Mouse (Mus musculus) hindbrain, embryonic 11.5 days (tissue): ENCODE measurements at regions not wholly inside any gene's neighbourhood (a gene's known extent, or its start where the extent isn't known, plus 50 kb on each side); places are given as distances from the start of the nearest gene placed in this dataset.

ENCODE experiments used
- ATAC-seq: fragments of 200-750 bp; cut with Nextera tagmentation; 2 replicates; pipeline ENCODE4 v1.8.0; 2017; ENCODE audit warnings: mild to moderate bottlenecking, moderate TSS enrichment, moderate library complexity; ENCODE audit not compliant: low FRiP score
- DNase-seq: peaks from one replicate; pipeline ENCODE4 v3.0.0-alpha.2; 2015; ENCODE audit warnings: low spot score
- H3K27ac ChIP-seq: fragments of 300-500 bp; sonication (generic); 2 replicates; pipeline ENCODE4 v1.5.1; 2014; ENCODE audit warnings: mild to moderate bottlenecking, low read depth, low read length
- H3K27me3 ChIP-seq: fragments of 300-500 bp; sonication (generic); 2 replicates; pipeline ENCODE4 v1.6.1; 2014; ENCODE audit warnings: mild to moderate bottlenecking, low read length, moderate library complexity, mixed read lengths; ENCODE audit not compliant: control insufficient read depth, insufficient read depth
- H3K36me3 ChIP-seq: fragments of 300-500 bp; sonication (generic); 2 replicates; pipeline ENCODE4 v1.6.1; 2014; ENCODE audit warnings: mild to moderate bottlenecking, low read length, moderate library complexity, mixed read lengths; ENCODE audit not compliant: control insufficient read depth, insufficient read depth
- H3K4me1 ChIP-seq: fragments of 300-500 bp; sonication (generic); replicated peaks from 2 replicates; pipeline ENCODE4 v1.6.1; 2014; ENCODE audit warnings: low read length, mixed read lengths; ENCODE audit not compliant: control insufficient read depth, insufficient read depth
- H3K4me2 ChIP-seq: fragments of 300-500 bp; sonication (generic); replicated peaks from 2 replicates; pipeline ENCODE4 v1.6.1; 2014; ENCODE audit warnings: mild to moderate bottlenecking, low read depth, low read length
- H3K4me3 ChIP-seq: fragments of 300-500 bp; sonication (generic); 2 replicates; pipeline ENCODE4 v1.5.1; 2014; ENCODE audit warnings: low read depth, low read length
- H3K9ac ChIP-seq: fragments of 300-500 bp; sonication (generic); 2 replicates; pipeline ENCODE4 v1.6.1; 2014; ENCODE audit warnings: low read depth, low read length
- H3K9me3 ChIP-seq: fragments of 300-500 bp; sonication (generic); 2 replicates; pipeline ENCODE4 v1.6.1; 2016; ENCODE audit warnings: low read length; ENCODE audit not compliant: control insufficient read depth
- WGBS: fragments of 180-500 bp; shearing (Covaris S2); extraction: QIAGEN DNeasy Blood & Tissue Kit; methylation state at CpG from one replicate; pipeline ENCODE4 v1.1.7; 2014; 5-methylcytosine and 5-hydroxymethylcytosine counted together

DNA sequence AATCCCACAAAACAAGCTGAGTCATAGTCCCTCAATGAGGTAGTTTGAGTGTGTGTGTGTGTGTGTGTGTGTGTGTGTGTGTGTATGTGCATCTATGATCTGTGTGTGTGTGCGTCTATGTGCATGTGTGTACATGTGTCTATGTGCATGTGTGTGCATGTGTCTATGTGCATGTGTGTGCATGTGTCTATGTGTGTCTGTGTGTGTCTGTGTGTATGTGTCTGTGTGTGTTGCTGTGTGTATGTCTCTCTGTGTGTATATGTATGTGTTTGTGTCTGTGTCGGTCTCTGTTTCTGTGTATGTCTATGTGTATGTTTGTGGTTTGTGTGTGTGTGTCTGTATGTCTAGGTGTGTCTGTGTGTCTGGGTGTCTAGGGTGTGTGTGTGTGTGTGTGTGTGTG is 309.1 kb upstream of the Brinp3 start:
- DNase-seq (no peak), ATAC-seq (no peak)
- Histone ChIP-seq H3K4me3 (no peak overlapping the region), H3K9me3 (no peaks in the 10 kb centered on the region), H3K4me2 (no peak overlapping the region), H3K4me1 (no peaks in the 10 kb centered on the region), H3K9ac (no peak overlapping the region), H3K27me3 (no peaks in the 10 kb centered on the region), H3K27ac (no peak overlapping the region), H3K36me3 (no peaks in the 10 kb centered on the region)
- 100% methylated on average over 2 of the region's 2 CpGs for WGBS

DNA sequence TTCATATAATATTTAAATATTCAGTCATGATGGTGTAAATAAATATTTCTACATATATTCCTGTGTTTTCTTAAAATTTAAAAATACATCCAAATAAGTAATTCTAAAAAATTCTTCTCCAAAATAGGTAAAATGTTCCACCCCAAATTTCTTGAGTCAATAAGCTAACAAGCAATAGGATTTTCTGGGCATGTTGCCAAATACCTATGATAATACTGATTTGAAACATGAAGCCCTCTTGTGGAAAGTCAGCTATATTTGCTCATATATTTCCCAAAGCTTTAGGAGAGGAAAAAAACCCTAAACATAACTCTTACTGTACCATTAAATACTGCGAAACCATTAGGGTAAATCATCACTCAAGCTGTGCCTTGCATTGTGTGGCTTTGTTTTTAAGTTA is 282.9 kb upstream of the Brinp3 start:
- H3K27ac ChIP-seq: no peak overlapping the region
- H3K4me1 ChIP-seq: no peaks in the 10 kb centered on the region
- WGBS: 92% methylated on average over 1 of the region's 1 CpGs
- no peak overlapping the region for H3K4me3 ChIP-seq
- no peak overlapping the region for H3K4me2 ChIP-seq
- no peak for ATAC-seq
- H3K27me3 ChIP-seq: no peaks in the 10 kb centered on the region
- H3K9ac ChIP-seq: no peak overlapping the region
- H3K36me3 ChIP-seq: no peaks in the 10 kb centered on the region
- H3K9me3 ChIP-seq: no peaks in the 10 kb centered on the region
- peak; percentile 4 for DNase-seq

DNA sequence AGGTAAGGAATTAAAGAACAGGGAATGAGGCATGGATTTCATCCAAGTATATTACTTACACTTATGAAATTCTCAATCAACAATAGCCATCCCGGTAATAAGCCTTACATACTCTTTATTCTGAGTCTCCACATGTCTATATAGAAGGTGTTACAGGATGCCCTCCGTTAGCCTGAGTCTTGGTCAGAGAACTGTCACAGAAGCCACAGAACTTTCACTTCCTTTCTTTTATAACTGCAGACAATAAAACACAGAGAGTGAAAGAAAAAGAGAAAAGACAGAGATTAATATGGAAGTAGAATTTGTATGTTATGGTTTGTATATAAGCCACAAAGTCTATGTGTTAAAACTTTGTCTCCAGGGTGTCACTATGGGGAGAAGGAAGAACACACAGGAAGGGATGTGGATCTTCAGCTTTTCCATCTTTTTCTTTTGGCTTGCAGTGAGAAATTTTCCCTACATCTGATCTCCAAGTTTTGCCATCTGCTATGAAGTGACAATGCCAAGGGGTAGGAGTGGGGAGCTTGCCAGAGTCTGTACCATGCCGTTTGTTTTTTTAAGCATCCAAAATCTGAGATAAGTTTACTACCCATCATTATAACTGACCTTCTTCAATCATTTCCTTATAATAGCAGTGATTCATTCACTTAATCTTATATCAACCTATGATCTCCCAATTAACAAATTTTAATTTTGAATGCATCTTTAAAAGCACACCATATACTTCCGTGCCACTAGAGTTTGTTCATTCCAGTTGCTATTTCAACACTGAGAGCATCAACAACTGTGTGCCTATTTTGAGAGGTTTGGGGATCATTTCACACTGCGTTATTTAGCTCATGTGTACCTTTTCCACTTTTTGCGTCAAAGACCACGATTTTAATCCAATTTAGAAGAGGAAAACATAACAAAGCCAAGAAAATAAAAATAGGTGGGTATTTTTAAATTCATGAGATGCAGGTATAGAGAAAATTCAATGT is 262.8 kb upstream of the Brinp3 start:
- no peak for DNase-seq
- H3K4me3 ChIP-seq: no peak overlapping the region
- WGBS: 90% methylated on average over 7 of the region's 7 CpGs
- no peak for ATAC-seq
- H3K36me3 ChIP-seq: no peaks in the 10 kb centered on the region
- H3K9me3 ChIP-seq: no peaks in the 10 kb centered on the region
- no peak overlapping the region for H3K4me2 ChIP-seq
- H3K9ac ChIP-seq: no peak overlapping the region
- no peak overlapping the region for H3K27ac ChIP-seq
- H3K4me1 ChIP-seq: no peaks in the 10 kb centered on the region
- no peaks in the 10 kb centered on the region for H3K27me3 ChIP-seq

DNA sequence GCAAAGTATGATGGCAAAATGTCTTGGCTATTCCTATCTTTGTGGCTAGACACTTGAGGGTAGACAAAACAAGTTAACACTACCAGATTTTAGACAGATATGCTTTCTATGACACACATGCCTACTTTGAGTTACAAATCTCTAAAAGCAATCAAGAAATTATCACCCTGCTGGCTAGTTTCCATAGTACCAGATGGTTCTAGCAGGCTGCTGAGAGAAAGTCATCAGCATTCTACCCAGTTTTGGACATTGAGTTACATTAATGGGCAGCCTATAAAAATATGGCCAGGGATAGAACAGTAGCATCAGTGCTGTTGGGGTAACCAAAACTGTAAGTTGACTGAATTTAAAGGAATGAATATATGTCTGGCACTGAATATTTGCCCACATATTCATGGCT is 234.2 kb upstream of the Brinp3 start:
- ATAC-seq (no peak), DNase-seq (no peak)
- no peaks in the 10 kb centered on the region for H3K27me3 ChIP-seq
- no peaks in the 10 kb centered on the region for H3K9me3 ChIP-seq
- H3K36me3 ChIP-seq: no peaks in the 10 kb centered on the region
- H3K4me1 ChIP-seq: no peaks in the 10 kb centered on the region
- H3K4me3 ChIP-seq: no peak overlapping the region
- H3K27ac ChIP-seq: no peak overlapping the region
- no peak overlapping the region for H3K4me2 ChIP-seq
- H3K9ac ChIP-seq: no peak overlapping the region

DNA sequence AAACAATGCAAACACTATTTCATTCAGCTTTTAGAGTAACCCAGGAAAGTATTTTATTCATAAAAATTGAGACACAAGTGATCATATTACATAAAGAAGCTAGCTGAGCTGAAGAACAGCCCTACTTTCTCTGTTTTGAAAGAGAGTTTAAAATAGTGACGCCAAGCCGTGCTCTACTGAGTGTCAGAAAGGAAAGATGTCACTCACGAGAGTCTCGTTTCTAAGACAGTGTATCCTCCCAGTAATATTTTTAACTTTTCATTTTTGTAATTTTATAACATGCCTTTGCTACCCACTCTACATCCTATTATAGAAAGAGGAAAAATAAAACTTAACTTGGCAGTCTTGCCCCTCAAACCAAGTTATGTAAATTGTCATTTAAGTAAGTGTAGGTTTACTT is 195.5 kb upstream of the Brinp3 start:
- Histone ChIP-seq H3K9me3 (no peaks in the 10 kb centered on the region), H3K36me3 (no peaks in the 10 kb centered on the region), H3K4me1 (no peaks in the 10 kb centered on the region), H3K4me2 (no peak overlapping the region), H3K27ac (no peak overlapping the region), H3K4me3 (no peak overlapping the region), H3K9ac (no peak overlapping the region), H3K27me3 (no peaks in the 10 kb centered on the region)
- WGBS: 86% methylated on average over 4 of the region's 4 CpGs
- no peak for ATAC-seq
- no peak for DNase-seq

DNA sequence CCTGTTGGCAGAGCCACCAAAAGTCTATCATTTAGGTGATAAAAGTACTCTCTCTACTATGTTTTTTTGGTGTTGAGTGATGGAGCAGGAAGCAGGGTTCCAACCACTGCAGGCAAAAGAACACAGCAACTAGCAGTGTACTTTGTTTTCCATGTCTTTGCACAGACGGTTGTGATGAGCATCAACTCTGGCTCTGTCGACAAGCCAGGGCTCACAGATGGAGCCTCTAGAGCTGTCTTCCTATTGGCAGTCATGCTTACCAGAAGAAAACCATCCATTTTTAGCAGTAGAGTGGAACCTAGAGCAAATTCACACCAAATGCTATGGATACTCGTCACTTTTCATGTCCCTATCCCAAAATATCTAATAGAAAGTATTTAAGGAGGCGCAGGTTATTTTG is 182.0 kb upstream of the Brinp3 start:
- H3K27me3 ChIP-seq: no peaks in the 10 kb centered on the region
- no peaks in the 10 kb centered on the region for H3K9me3 ChIP-seq
- no peak overlapping the region for H3K4me3 ChIP-seq
- 80% methylated on average over 4 of the region's 4 CpGs for WGBS
- H3K4me2 ChIP-seq: no peak overlapping the region
- no peaks in the 10 kb centered on the region for H3K36me3 ChIP-seq
- no peak for ATAC-seq
- DNase-seq: no peak
- H3K9ac ChIP-seq: no peak overlapping the region
- no peak overlapping the region for H3K27ac ChIP-seq
- H3K4me1 ChIP-seq: no peaks in the 10 kb centered on the region

DNA sequence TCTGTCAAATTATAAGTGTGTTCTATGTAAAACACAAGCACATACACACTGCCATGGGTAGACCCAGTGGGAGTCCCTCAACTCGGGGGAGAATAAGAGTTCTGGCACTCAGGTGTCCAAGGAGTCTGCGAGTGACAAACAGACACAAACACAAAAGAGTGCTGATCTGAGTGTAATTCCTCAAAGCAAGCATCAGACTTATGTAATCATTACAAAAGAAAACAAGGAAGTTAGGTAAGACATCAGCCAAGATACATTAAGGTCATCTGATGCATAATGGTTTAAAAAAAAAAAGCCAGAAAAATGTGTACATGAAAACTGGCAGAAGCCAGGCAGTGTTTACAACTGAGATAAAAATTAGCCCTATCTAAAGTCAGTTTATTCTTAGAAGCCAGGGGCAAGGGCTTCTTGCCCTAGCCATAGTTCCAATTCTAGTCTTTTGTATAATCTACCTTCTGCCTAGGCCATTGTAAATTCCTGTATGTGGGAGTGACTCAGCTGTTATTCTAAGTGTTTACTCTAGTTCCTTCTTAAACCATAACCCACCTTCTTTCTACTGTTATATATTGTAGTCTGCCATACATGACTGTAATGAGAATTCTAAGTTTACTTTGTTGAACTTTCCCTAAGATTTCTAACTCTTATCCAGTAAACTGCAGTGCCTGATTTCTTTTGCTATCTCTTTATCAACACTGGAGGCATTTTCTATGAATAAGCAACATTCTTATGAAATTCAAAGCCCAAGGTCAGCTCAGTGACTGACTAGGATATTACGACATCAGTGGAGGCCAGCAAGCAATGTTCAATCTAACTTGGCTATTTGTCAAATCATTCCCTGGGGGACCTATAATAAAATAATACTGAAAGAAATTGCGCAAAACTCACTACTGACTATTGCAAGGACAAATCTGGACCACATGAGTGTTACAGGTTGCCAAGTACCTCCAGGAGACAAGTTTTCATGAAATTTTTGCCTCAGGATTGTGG is 178.1 kb upstream of the Brinp3 start:
- Histone ChIP-seq H3K4me1 (no peaks in the 10 kb centered on the region), H3K4me2 (no peak overlapping the region), H3K27me3 (no peaks in the 10 kb centered on the region), H3K27ac (no peak overlapping the region), H3K9ac (no peak overlapping the region), H3K36me3 (no peaks in the 10 kb centered on the region), H3K4me3 (no peak overlapping the region), H3K9me3 (no peaks in the 10 kb centered on the region)
- WGBS: 83% methylated on average over 4 of the region's 4 CpGs
- DNase-seq: no peak
- no peak for ATAC-seq

DNA sequence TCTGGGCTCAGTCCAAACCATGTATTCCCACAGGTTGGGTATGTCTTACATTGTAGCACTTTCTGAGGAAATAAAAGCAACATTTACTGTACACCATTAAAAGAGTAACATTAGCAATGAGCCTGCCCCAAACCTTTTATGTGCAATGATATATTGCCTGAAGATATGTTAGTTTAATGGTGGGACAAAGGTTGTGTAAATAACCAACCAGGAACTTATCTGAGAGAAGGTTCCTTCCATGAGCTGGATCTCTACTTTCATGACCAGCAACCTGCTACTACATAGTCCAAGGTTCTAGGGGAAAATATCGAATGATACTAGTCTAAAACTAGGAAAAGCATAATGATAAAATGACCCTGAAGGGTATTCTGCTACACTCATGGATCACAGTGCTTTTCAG is 172.5 kb upstream of the Brinp3 start:
- ATAC-seq (no peak), DNase-seq (no peak)
- Histone ChIP-seq H3K9ac (no peak overlapping the region), H3K27ac (no peak overlapping the region), H3K9me3 (no peaks in the 10 kb centered on the region), H3K36me3 (no peaks in the 10 kb centered on the region), H3K27me3 (no peaks in the 10 kb centered on the region), H3K4me2 (no peak overlapping the region), H3K4me3 (no peak overlapping the region), H3K4me1 (no peaks in the 10 kb centered on the region)
- 85% methylated on average over 1 of the region's 1 CpGs for WGBS
